Mouse (Mus musculus) urinary bladder, adult 18-20 months (tissue): ENCODE data around the gene Agl.
A peak's percentile ranks its signal among the peaks of the same experiment; 100 is the strongest.
"Not testable (repeated sequence)": the region's sequence is repeated elsewhere in the genome, so short reads cannot be mapped to it uniquely, and the experiment has no call there.

ENCODE experiments used
- DNase-seq, 2 experiments: peaks; one replicate each; pipeline ENCODE4 v3.0.0; 2022; ENCODE audit warnings: low spot score in 2 of 2, mixed read lengths in 2 of 2

Gene Agl

GRCm38 (mm10) chr3:116748391-116749170 is 59.4 kb downstream of the Agl start:
- DNase-seq = no peak

GRCm38 (mm10) chr3:116747648-116748047 is 60.3 kb downstream of the Agl start:
- DNase-seq = not testable (repeated sequence)

- DNase-seq = no peak
Observed at GRCm38 (mm10) chr3:116740963-116741362, 67.0 kb downstream of the Agl start.

- no peak for DNase-seq
Observed at GRCm38 (mm10) chr3:116740106-116740505, 67.9 kb downstream of the Agl start.

- DNase-seq = peak in 1 of 2 experiments; percentile 5
Observed at GRCm38 (mm10) chr3:116737326-116737731, 70.6 kb downstream of the Agl start.

- DNase-seq = no peak
Observed at GRCm38 (mm10) chr3:116729483-116730174, 78.3 kb downstream of the Agl start.

GRCm38 (mm10) chr3:116726807-116727206 is 81.2 kb downstream of the Agl start:
- DNase-seq = no peak

- no peak for DNase-seq
Observed at GRCm38 (mm10) chr3:116723496-116724481, 84.2 kb downstream of the Agl start.

- no peak for DNase-seq
Observed at GRCm38 (mm10) chr3:116722980-116723379, 85.0 kb downstream of the Agl start.

GRCm38 (mm10) chr3:116718951-116719350 is 89.0 kb downstream of the Agl start:
- DNase-seq = no peak

GRCm38 (mm10) chr3:116713031-116713430 is 94.9 kb downstream of the Agl start:
- DNase-seq = no peak

- no peak for DNase-seq
Observed at GRCm38 (mm10) chr3:116712436-116712881, 95.5 kb downstream of the Agl start, which contains the start of gene Slc35a3. Gene Slc35a3 (minus strand): TSS chr3:116712831.

GRCm38 (mm10) chr3:116711624-116712435 is 96.1 kb downstream of the Agl start:
- peak; percentile 68 to 85 for DNase-seq

- DNase-seq = no peak
Observed at GRCm38 (mm10) chr3:116710941-116711340, 97.0 kb downstream of the Agl start.

- DNase-seq = no peak
Observed at GRCm38 (mm10) chr3:116705637-116706204, 102.2 kb downstream of the Agl start.

GRCm38 (mm10) chr3:116703835-116704234 is 104.1 kb downstream of the Agl start:
- no peak for DNase-seq

GRCm38 (mm10) chr3:116702647-116703272 is 105.2 kb downstream of the Agl start:
- DNase-seq = no peak

- DNase-seq = no peak
Observed at GRCm38 (mm10) chr3:116701601-116702000, 106.4 kb downstream of the Agl start.

GRCm38 (mm10) chr3:116698786-116699185 is 109.2 kb downstream of the Agl start:
- no peak for DNase-seq

GRCm38 (mm10) chr3:116695666-116695985 is 112.3 kb downstream of the Agl start:
- DNase-seq = no peak
